Mouse (Mus musculus) CH12.LX (cell line): ENCODE measurements around the gene Ap4s1. TPM values are rescaled to one million over a fixed set of nuclear protein-coding genes. Genes with fewer than 3 reads are reported as not detected.
A peak's percentile ranks its signal among the peaks of the same experiment; 100 is the strongest.

Experiments used
- DNase-seq: peaks from one replicate; pipeline ENCODE4 v3.0.0-alpha.2; 2013; ENCODE audit errors: extremely low read depth
- H3K27ac ChIP-seq: 2 replicates; pipeline ENCODE4 v1.5.1; 2012; ENCODE audit warnings: low read depth, mild to moderate bottlenecking, control low read depth, moderate library complexity; ENCODE audit not compliant: insufficient read depth
- H3K27me3 ChIP-seq: replicated peaks from 2 replicates; pipeline ENCODE3; 2012; ENCODE audit warnings: inconsistent platforms
- H3K36me3 ChIP-seq, 2 experiments: replicated peaks in 1 of 2; 2 replicates each; pipeline versions ENCODE3 to v1.6.1; 2012; ENCODE audit warnings: inconsistent platforms in 1 of 2, low read length in 1 of 2, mild to moderate bottlenecking in 1 of 2, mixed read lengths in 1 of 2, moderate library complexity in 1 of 2; ENCODE audit not compliant: control insufficient read depth in 1 of 2, insufficient read depth in 1 of 2
- H3K4me1 ChIP-seq, 2 experiments: 2 replicates each; pipeline ENCODE4 v1.6.1; 2012; ENCODE audit warnings: inconsistent platforms in 1 of 2, moderate library complexity in 1 of 2; ENCODE audit not compliant: insufficient read depth in 2 of 2, control insufficient read depth in 1 of 2
- H3K4me2 ChIP-seq: 2 replicates; pipeline ENCODE4 v1.6.1; 2012; ENCODE audit warnings: low read depth, mild to moderate bottlenecking, control low read depth; ENCODE audit not compliant: poor library complexity, insufficient read depth, severe bottlenecking
- H3K4me3 ChIP-seq, 3 experiments: fragments of 150-350 bp in 1 of 3; sonication (generic) in 1 of 3; replicated peaks in 1 of 3; 2 replicates each; pipeline versions ENCODE3 to v1.5.1; 2011 to 2012; ENCODE audit warnings: low read depth in 2 of 3, low read length in 2 of 3, mild to moderate bottlenecking in 2 of 3, moderate library complexity in 2 of 3, control low read depth in 1 of 3, improper control_type of control experiment in 1 of 3, inconsistent platforms in 1 of 3, mixed read lengths in 1 of 3; ENCODE audit not compliant: poor library complexity in 1 of 3
- H3K79me2 ChIP-seq: replicated peaks from 2 replicates; pipeline ENCODE4 v1.6.1; 2012; ENCODE audit warnings: mild to moderate bottlenecking, moderate library complexity; ENCODE audit not compliant: control insufficient read depth, poor library complexity, insufficient read depth, severe bottlenecking; ENCODE audit errors: extremely low read depth
- H3K9ac ChIP-seq: 2 replicates; pipeline ENCODE4 v1.6.1; 2012; ENCODE audit warnings: low read depth, mild to moderate bottlenecking, control low read depth, moderate library complexity; ENCODE audit not compliant: insufficient read depth
- H3K9me3 ChIP-seq: replicated peaks from 2 replicates; pipeline ENCODE3; 2012; ENCODE audit warnings: low read length, inconsistent platforms, mixed read lengths
- ETS1 ChIP-seq: conservative IDR thresholded peaks from 2 replicates; pipeline ENCODE4 v1.6.1; 2012; ENCODE audit warnings: low read depth, mild to moderate bottlenecking, inconsistent platforms, low read length, improper control_type of control experiment, moderate library complexity
- HCFC1 ChIP-seq: IDR thresholded peaks from 2 replicates; pipeline ENCODE4 v1.6.1; 2012; ENCODE audit warnings: low read depth, mild to moderate bottlenecking, inconsistent platforms, low read length, improper control_type of control experiment
- JUN ChIP-seq: IDR thresholded peaks from 2 replicates; pipeline ENCODE4 v1.6.1; 2011; ENCODE audit warnings: low read depth, mild to moderate bottlenecking, low read length, improper control_type of control experiment, moderate library complexity; ENCODE audit not compliant: insufficient read depth
- JUND ChIP-seq: conservative IDR thresholded peaks from 2 replicates; pipeline ENCODE4 v1.6.1; 2011; ENCODE audit warnings: low read depth, low read length, improper control_type of control experiment
- MXI1 ChIP-seq: IDR thresholded peaks from 2 replicates; pipeline ENCODE4 v1.6.1; 2011; ENCODE audit warnings: mild to moderate bottlenecking, low read depth, low read length, improper control_type of control experiment
- SIN3A ChIP-seq: IDR thresholded peaks from 2 replicates; pipeline ENCODE4 v1.6.1; 2012; ENCODE audit warnings: low read length, improper control_type of control experiment, inconsistent platforms
- SMC3 ChIP-seq: IDR thresholded peaks from 2 replicates; pipeline ENCODE4 v1.6.1; 2011; ENCODE audit warnings: low read depth, low read length, improper control_type of control experiment
- TCF12 ChIP-seq: IDR thresholded peaks from 2 replicates; pipeline ENCODE4 v1.6.1; 2014; ENCODE audit warnings: low read depth, mild to moderate bottlenecking, inconsistent platforms, low read length, improper control_type of control experiment
- UBTF ChIP-seq: IDR thresholded peaks from 2 replicates; pipeline ENCODE4 v1.6.1; 2012; ENCODE audit warnings: low read depth, mild to moderate bottlenecking, inconsistent platforms, low read length, improper control_type of control experiment, moderate library complexity
- USF1 ChIP-seq: IDR thresholded peaks from 2 replicates; pipeline ENCODE4 v1.6.1; 2014; ENCODE audit warnings: low read depth, mild to moderate bottlenecking, inconsistent platforms, low read length, improper control_type of control experiment
- ZC3H11A ChIP-seq: IDR thresholded peaks from 2 replicates; pipeline ENCODE4 v1.6.1; 2012; ENCODE audit warnings: low read depth, mild to moderate bottlenecking, inconsistent platforms, low read length, improper control_type of control experiment
- ZKSCAN1 ChIP-seq: IDR thresholded peaks from 2 replicates; pipeline ENCODE4 v1.6.1; 2012; ENCODE audit warnings: low read depth, inconsistent platforms, low read length, improper control_type of control experiment, borderline replicate concordance
- dilution Hi-C: fragments of 300-500 bp; cut with MboI; formaldehyde crosslinking; loops from 2 replicates; pipeline ENCODE4 v1.14.3; 2020; ENCODE audit warnings: low sequenced_read_pairs; ENCODE audit not compliant: extremely low pct_unique_long_range_greater_than_20kb, extremely low pct_ligation_motif_present
- in situ Hi-C: fragments of 300-500 bp; cut with MboI; formaldehyde crosslinking; loops from 3 replicates; pipeline ENCODE4 v1.14.3; 2019; ENCODE audit warnings: low sequenced_read_pairs, low pct_ligation_motif_present, low pct_unique_long_range_greater_than_20kb, mixed read lengths
- polyA plus RNA-seq: library from polyadenylated mRNA; unstranded; fragments of >175 nt; gene quantifications from 2 replicates; pipeline ENCODE4 v1.2.1, GENCODE M21; 2012; ENCODE audit warnings: low read depth; ENCODE audit not compliant: insufficient read length
- total RNA-seq, 2 experiments: library from RNA; depleted of rRNA; stranded (reverse); fragments of 300-350 nt in 1 of 2; fragments of >200 nt in 1 of 2; gene quantifications; 2 replicates each; pipeline ENCODE4 v1.2.3; 2012 to 2014

The Ap4s1 gene
- total and polyA plus RNA-seq, 3 experiments, result 11.0 to 32.4 (median 20.5) TPM

- Histone ChIP-seq H3K4me1 (peaks cover 4 to 13% of the 10 kb centered on the region in 2 experiments; a peak in 2 of 4 replicates), H3K4me3 (no peak overlapping the region), H3K36me3 (peaks cover 0 to 5% of the 10 kb centered on the region in 2 experiments), H3K27ac (no peak overlapping the region), H3K4me2 (no peak overlapping the region), H3K9ac (no peak overlapping the region), H3K79me2 (no peaks in the 10 kb centered on the region), H3K9me3 (peaks cover 4% of the 10 kb centered on the region), H3K27me3 (no peaks in the 10 kb centered on the region)
- in situ Hi-C loops (no loop called here), dilution Hi-C loops (no loop called here)
- TF ChIP-seq UBTF (no peak), JUN (no peak), ZKSCAN1 (no peak), JUND (no peak), MXI1 (no peak)
- DNase-seq, result no peak
These were observed 10.9 kb downstream of the Ap4s1 start for GRCm38 (mm10) chr12:51701723-51702122.

DNA sequence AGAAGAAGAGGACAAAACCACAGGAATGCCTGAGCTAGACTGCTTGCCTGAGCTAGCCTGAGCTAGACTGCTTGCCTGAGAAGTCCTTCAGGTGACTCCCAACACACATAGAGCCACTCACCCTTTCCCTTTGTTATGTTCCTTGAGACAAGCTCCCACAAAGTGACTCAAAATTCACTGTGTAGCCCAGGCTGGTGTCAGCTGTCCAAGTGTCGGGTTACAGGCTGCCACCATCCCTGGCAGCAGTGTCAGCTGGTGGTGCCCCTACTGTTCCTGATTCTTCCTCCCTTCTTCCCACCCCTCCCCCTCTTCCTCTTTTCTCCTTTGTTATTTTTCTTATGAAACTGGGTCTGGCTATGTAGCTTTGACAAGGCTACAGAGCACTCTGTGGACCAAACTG, 13.0 kb downstream of the Ap4s1 start:
- H3K4me1 ChIP-seq, result peaks cover 4 to 13% of the 10 kb centered on the region in 2 experiments; a peak in 2 of 4 replicates
- peak; percentile 26 for DNase-seq
- H3K27me3 ChIP-seq, result no peaks in the 10 kb centered on the region
- dilution Hi-C loops (no loop called here), in situ Hi-C loops (no loop called here)
- no peak overlapping the region for H3K4me2 ChIP-seq
- no peaks in the 10 kb centered on the region for H3K79me2 ChIP-seq
- H3K4me3 ChIP-seq, result no peak overlapping the region
- no peak overlapping the region for H3K27ac ChIP-seq
- peaks cover 4% of the 10 kb centered on the region for H3K9me3 ChIP-seq
- no peak for TF ChIP-seq UBTF
- no peak for TF ChIP-seq SIN3A
- TF ChIP-seq ETS1, result peak; percentile 16; the same call in 1 of the 2 replicates
- no peak for TF ChIP-seq HCFC1
- no peak for TF ChIP-seq USF1
- H3K36me3 ChIP-seq, result peaks cover 0 to 5% of the 10 kb centered on the region in 2 experiments
- no peak overlapping the region for H3K9ac ChIP-seq

DNA sequence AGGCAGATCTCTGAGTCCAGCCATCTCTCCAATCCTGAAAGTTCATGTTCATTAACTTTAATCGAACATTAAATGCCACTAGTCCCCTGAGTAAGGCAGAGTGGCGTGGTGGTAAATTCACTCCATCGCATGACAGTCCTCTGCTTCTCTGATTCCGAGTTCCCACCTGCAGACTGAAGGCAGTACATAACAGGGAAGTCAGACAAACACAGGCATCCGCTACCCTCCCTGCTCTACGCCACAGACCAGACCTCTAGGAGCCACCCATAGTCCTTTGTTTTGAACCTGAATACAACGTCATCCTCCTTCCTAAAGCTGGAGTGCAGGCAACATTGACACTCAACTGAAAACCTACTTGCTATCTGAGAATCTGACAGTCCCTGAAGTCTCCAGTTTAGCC, 13.7 kb downstream of the Ap4s1 start:
- in situ Hi-C loops (no loop called here), dilution Hi-C loops (no loop called here)
- H3K27ac ChIP-seq, result no peak overlapping the region
- no peaks in the 10 kb centered on the region for H3K79me2 ChIP-seq
- H3K4me2 ChIP-seq, result no peak overlapping the region
- no peak for TF ChIP-seq TCF12
- TF ChIP-seq SMC3, result no peak
- no peak for TF ChIP-seq ZC3H11A
- DNase-seq, result no peak
- H3K9me3 ChIP-seq, result peaks cover 4% of the 10 kb centered on the region
- no peak overlapping the region for H3K9ac ChIP-seq
- H3K36me3 ChIP-seq, result peaks cover 0 to 5% of the 10 kb centered on the region in 2 experiments
- H3K27me3 ChIP-seq, result no peaks in the 10 kb centered on the region
- peaks cover 4 to 13% of the 10 kb centered on the region in 2 experiments; a peak in 2 of 4 replicates for H3K4me1 ChIP-seq
- no peak overlapping the region for H3K4me3 ChIP-seq
